Mouse (Mus musculus): ENCODE results near the gene Lrig2. TPM values are rescaled to one million over a fixed set of nuclear protein-coding genes. Genes with fewer than 3 reads are reported as not detected.

Lrig2 gene
- total RNA-seq (2021) = 10 to 100 TPM; 15.9 to 16.6 TPM

DNA sequence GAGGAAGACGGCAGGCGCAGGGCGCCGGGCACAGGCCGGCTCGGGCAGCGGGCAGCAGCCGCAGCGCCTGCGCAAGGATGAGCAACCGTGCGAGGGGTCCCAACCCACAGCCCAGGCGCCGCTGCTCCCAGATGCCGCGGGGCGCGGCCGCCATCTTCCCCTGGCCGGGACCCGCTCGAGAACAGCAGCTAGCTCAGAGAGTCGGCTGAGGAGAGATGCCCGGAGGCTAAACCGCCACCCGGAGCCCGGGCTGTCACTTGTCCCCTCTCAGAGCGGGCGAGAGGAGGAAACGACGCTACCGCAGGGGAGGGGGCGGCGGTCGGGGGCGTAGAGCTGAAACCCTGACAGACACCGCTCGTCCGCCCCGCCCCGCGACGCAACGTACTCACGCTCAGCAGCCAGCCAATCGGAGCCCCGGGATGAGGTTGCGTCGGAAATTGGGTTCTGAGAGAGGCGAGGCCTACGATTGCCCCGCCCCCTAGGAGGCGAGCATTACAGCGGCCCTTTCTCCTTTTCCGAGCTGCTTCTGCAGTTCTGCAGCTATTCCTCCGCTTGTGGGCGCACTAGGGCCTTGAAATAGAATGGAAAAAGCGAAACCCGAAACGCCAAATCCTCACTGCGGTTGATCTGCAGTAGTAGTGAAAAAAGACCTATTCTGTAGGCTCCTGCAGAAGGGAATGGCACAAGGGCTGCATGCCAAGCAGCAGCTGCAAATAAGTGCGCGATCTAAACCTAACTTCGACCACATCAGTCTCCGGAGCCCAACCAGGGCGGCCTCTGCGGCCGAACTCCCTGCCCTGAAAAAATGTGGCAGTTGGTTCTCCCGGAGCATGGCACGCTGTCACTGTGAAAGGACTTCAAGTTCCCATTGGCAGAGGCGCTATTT is at the start of gene Lrig2:
Lrig2 (minus strand) TSS at position 381 of the 886 bp plus-strand sequence.
- peak; percentile 99 for DNase-seq

DNA sequence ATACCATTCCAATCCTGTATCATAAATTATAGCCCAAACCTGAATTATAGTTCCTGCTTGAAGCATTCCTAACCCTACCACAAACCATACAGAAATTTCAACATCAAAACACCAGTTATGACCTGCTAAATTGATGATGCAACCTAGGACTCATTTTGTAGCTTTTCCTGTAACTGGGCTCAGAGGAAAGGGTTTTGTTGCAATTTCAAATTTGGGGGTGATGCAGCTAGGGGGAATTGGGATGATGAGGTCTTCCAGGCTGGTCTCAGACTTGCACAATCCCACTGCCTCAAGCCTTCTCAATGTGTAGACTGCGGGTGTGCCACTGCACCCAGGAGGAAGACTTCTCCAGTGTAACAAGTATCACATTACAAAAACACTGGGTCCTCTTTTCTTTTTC is 44.9 kb upstream of the Lrig2 start:
- no peak for DNase-seq

DNA sequence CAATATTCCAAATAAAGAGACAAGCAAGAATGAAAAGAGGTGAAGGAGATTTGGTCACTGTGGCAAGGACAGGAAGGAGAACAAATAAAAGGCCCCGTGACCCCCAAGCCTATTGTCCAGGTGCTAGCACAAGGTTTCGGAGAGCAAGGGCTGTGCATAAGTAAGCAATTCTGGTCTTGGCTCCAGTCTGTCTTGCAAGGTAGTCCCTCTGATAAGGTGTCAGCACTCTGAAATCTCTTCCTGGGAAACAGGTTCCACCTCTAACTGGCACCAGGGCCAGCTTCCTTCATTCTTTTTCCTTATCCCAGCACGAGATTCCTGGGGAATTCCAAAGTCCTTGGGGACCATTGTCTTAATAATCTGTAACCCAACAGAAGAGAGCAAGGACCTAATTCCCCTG is 38.9 kb upstream of the Lrig2 start:
- DNase-seq = no peak

DNA sequence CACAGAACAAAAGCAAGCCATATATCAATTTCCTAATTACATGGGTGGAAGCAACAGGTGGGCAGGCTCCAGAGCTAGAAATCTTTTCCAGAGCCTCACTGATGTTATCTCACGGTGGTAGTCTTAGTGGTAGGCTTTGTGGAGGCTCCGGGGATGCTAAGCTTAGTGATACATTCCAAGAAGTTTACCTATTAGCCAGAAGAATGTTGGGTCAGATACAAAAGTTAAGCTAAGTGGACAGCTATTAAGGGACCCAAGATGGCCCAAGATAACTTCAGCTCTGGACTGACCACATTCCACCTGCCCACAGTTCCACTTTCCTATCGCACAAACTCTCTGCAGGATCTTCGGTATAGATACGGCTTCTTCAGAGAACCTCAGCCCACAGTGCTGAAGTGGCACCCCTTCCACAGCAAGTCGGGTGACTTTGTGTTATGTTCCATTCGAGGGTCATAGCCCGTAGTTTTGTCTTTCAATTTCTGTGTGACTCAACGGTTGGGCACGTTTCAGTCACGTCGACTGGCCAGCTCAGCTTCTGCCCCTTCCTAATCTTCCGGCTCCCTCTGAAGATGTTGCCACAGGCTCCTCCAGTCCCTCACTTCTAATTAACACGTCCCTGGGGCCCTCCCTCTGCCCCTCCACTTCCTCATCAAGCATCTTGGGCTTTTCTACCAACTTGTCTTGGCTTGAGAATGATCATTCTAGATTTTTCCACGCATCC is 36.8 kb upstream of the Lrig2 start:
- DNase-seq = no peak

DNA sequence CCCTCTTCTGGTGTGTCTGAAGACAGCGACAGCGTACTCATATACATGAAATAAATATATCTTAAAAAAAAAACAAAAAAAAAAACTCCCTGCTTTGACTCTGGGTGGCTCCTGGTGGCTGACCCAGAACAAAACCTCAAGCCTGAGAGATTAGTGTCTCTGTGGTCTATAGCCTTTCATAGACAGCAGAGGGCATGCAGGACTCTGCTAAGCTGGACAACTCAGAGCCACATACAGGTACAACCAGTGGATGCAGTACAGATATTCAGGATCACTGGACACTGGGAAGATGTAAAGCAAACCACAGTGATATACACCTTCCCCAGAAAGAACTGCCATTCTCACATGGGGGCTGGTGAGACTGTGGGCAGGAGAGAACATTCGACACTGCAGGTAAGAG is 32.1 kb upstream of the Lrig2 start:
- DNase-seq = no peak

DNA sequence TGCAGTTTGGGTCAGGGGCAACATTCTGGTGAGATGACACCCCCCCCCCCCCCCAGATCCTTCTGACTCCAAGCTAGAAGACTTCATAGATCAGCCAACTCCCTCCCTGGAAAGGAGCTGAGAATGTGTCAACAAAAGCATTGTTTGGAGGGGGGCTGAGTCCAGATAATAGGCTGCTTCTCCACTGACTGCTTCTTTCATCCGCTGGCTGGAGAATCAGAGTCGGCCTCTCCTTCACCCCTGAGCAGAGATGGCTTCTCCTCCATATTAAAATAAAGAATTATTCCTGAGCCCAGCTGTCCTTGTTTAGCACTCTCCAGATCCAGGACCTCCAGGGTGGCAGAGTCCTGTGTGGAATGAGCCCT is 30.3 kb upstream of the Lrig2 start:
- DNase-seq = no peak

DNA sequence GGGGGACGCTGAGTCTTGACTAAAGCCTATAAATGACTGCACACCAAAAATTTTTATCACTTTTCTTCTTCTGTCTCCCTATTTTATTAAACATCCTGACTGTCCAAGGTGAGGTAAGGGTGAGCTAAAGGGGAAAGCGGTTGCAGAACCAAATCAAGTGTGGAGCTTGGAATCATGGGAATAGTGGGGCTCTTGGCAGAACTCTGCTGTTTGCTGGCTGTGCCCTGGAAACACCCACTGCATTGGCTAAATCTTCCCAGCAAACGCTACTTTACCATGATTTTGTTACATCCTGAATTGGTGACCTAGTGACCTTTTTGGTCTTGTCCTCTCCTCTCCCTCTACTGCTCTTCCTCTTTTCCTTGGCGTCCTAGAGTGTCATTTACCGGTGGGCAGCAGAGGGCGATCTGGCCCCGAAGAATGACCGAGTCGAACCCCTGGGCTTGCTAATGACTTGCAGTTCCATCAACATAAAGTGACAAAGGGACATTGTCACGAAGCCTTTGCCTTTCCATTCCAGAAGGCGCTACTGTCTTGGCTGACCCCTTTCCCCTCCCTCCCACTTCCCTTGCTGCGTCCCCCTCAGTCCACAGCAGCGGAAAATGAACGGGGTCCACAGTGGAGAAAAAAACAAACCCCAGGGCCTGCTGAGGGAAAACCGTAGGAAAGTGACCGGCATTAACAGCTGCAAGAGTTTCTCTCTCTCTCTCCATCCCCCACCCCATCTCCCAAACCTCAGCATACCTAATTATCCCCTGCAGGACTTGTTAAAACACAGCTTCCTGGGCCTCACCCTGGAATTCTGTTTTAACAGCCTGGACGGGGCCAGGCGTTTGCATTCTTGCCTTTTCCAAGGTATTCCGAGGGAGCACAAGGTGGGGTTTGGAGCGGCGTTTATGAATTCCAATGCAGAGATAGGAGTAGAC is 29.7 kb upstream of the Lrig2 start:
- DNase-seq = peak; percentile 84

DNA sequence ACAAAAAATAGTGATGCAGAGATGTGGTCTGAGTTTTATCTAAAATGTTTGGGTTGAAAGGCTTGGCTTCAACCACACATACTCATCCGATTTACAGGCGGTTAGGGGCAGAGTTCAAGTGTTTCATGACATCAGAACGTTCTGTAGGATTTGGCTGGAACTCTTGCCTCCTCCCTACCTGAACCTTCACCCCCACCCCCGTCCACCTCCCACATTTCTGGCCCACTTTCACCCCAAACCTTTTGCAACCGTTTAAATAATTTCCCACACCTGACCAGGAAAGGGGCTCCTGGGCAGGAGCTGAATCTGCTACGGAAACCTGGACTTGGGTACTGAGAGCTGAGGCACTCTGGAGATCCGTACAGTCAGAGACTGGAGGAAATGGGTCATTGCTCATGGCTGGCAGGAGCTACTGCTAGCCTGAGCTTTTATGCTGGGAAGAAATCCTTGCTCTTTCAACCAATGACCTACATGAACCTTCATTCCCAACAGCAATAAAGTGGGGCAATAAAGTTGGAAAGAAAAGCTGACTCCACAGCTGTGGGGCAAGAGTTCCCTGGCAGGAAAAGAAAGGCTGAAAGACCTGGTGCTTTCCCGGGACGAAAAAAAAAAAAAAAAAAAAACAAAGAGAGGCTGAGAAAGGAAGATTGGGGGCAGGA is 28.9 kb upstream of the Lrig2 start:
- DNase-seq = no peak

DNA sequence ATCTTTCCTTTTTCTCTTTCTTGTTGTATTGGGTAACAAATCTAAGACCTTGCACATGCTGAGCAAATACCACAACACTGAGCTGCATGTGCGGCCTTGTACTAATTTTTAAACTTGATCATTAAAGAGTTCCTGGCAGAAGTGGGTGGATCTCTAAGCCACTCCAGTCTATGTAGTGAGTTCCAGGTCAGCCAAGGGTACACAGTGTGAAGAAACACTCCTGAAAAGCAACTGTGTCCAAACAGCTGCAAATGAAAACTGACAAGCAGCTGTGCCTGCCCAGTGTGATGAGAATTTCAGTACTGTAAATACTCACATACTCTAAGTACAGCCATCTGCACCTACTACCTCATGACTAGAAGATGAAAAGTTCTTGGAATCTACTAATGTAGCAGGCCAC is 21.5 kb upstream of the Lrig2 start:
- no peak for DNase-seq

DNA sequence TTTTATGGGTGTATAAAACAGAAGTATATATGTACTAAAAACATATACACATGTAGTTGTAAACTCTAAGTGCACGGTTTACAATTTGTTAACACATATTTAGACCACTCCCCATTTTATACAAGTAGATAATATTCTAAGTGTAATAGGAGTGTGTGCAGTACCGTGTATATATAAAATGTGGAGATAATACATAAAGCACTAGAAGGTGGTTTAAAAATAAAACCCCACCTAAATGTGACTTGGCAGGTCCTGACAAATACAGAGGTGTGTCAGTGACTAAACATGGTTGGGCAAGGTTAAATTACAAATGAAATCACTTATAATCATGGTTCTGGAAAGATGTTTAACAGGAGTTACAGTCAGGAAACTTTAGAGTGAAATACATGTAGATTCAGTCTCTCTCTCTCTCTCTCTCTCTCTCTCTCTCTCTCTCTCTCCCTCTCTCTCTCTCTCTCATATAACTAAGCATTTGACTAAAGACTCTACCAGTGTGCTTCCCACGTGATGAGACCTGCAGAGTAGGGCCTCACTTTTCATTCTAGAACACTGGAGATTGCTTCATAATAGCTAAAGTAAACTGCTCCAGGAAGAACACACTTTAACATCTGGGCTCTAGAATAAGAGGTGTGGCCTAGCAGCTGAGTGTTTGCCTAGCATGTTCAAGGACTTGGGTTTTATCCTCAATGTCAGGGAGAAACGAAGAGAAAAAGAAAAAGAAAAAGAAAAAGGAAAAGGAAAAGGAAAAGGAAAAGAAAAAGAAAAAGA is 14.6 kb upstream of the Lrig2 start:
- DNase-seq = no peak

DNA sequence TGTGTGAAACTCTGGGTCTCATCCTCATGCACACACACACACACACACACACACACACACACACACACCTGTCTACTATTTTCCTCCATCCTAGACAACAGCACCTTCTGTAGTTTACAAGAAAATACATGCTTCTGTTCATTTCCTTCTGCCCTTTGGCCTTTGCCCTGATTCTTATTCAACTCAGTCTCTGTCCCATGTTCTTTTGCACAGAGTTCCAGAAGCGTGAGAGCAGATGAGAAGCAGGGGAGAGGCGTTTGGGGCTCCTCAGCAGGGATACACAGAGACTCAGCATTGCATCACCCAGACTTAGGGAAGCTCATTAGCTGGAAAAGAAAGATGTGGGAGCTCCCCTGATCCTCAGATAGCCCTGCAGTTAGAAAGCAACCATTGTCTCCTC is 13.8 kb upstream of the Lrig2 start:
- DNase-seq = no peak

DNA sequence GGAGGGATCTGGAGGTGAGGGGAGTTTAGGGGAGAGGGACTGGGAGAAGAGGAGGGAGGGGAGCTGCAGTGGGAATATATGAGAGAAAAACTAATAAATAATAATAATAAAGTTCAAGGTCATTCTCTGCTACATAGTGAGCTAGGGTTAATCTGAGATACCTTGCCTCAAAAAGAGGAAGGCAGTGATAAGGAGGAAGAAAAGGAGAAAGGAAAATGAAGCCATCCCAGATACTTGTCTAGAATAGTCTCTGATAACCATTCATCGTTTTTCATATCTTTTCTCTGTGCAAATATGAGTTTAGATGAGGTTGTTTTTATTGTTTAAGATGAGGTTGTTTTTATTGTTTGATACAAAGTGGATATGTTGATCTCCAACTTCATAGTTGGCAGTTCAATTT is 13.3 kb upstream of the Lrig2 start:
- DNase-seq = no peak

DNA sequence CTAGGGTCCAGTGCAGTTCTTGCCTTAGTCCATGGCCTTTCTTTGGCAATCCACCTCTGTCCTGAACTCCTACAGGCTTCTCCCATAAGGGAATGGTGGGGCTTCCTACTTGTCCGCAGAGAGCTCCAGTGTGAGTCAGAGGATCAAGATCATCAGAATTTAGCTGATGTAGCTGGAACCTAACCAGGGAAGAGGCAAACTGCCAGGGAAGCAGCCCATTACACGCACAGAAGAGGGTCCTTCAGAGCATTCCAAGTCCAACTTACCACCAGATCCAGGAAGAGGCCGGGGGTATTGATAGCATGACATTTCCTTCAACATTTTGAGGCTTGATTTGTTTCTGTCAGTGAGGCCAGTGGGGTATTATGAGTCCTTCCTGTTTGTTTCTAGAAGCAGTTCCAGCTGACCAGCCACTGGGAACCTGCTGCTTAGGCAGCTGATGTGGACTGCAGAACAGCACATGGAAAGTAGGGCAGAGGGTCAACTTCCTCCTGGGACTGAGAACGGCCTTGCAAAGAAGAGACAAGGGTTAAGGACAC is 11.7 kb upstream of the Lrig2 start:
- DNase-seq = no peak

DNA sequence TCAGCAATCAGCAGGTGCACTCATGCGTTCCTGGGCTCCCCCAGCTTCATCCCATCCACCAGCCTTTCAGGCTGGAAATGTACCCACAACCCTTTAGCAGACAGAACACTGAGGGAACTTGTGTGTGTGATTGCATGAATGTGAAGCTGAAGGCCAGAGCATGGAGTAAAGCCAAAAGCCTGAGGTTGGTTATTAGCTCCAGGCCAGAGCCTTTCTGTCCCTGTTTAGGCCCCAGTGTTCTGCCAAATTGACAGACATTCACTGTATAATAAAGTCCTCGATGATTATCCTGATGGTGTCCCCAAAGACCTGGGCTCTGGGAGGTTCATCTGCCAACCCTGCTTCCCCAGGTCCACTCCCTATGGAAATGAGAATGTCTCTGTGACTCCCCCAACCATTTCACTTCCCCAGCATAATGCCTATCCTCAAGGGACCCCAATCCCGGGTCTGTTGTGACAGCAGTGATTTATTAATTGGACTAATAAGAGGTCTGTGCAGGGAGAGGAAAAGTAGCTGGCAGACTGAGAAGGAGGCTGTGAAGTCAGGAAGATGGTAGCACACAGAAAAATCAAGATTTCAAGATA is 9.7 kb upstream of the Lrig2 start:
- DNase-seq = no peak

DNA sequence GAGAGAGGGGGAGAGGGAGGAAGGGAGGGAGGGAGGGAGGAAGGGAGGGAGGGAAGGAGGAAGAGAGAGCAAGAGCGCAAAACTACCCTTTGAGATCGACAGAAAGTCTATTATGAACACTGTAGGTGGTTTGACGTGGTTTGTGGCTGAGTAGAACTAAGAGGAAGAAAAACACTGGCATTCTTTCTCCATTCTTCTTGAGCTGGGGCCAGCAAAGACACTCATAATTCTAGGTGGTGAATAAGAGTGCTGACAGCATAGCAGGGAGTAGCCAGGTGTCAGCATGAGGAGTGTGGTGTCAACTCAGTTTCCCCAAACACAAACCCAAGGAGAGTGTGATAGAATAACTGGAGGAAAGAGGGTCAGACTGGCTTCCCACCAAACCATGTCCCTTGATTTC is 8.8 kb upstream of the Lrig2 start:
- no peak for DNase-seq

DNA sequence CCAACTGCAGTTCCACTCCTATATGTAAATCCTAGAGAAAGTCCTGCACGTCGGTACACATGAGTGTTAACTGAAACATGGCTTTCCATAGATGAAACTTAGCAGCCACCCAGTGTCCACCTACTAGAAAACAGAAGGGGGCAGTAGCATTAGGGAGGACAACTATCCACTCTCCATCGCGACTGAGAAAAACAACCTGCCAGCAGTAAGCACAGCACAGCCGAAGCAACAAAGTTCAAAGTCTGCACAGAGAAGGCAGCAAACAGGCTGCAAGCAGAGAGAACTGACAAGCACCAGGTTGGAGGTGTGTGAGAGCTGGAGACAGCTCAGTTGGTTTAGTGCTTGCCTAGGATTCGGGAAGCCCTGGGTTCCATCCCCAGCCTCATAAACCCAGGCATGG is 7.2 kb upstream of the Lrig2 start:
- no peak for DNase-seq

DNA sequence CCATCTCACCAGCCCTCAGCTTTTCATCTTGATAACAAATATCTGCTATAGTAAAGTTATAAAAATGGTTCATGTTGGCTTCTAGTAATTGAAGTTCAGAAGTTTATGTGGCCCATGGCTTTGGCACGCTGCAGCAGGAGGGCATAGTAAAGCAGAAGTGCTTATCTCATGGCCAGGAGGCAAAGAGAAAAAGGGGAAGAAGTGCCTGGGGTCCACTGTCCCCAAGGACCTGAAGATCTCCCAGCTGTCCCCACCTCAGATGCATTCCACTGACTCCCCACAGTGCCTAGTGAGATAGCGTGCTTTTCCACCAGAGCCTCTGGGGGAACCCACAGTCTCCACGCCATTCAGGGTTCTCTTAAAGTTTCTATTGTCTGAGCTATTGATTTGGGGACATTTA is 6.7 kb upstream of the Lrig2 start:
- DNase-seq = no peak

DNA sequence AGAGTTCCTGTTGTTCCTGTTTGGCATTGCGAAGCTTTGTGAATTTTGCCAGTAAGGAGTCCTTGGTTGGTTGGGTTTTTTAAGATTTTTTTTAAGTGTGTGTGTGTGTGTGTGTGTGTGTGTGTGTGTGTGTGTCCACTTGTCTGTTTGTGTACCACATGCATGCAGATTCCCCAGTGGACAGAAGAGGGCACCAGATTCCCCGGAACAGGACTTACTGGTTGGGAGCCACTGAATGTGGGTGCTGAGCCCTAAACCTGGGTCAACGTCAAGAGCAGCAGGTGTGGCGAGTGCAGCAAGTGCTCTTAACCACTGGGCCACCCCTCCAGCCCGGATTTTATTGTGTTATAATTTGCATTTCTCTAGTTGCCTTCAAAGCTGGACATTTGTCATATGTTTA is 5.4 kb upstream of the Lrig2 start:
- DNase-seq = peak; percentile 16

DNA sequence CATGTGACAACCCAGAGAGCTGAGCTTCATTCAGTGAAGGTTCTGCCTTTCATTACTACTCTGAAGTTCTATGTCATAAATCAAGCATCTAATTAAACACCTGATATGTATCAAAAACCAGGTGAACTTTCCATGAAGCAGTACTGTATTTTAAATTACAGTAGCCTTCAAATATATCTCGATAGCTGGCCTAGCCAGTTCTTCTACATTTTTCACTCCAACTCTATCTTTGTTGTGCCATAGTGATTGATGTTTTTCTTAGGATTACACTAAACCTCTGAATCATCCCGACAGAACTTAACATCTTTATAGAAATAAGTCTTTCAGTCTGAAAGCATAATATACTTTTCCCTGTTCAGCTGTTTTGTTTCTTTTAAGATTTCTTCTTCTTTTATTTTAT is 2.8 kb upstream of the Lrig2 start:
- no peak for DNase-seq

DNA sequence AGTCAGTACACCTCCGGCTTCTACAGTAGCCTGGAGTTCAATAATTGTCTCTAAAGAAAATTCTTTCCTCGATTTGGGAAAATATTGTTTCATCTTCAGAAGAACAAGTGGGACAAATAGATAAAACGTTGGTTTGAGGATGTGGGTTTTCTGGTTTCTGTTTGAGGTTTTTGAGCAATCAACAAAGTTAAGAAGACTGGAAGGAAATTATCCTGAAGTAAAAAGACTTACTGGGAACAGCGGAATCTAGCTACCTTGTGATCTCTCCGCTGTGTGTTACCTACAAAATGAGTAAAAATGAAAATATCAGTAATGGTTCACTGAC is 668 bp upstream of the Lrig2 start:
- DNase-seq = no peak

DNA sequence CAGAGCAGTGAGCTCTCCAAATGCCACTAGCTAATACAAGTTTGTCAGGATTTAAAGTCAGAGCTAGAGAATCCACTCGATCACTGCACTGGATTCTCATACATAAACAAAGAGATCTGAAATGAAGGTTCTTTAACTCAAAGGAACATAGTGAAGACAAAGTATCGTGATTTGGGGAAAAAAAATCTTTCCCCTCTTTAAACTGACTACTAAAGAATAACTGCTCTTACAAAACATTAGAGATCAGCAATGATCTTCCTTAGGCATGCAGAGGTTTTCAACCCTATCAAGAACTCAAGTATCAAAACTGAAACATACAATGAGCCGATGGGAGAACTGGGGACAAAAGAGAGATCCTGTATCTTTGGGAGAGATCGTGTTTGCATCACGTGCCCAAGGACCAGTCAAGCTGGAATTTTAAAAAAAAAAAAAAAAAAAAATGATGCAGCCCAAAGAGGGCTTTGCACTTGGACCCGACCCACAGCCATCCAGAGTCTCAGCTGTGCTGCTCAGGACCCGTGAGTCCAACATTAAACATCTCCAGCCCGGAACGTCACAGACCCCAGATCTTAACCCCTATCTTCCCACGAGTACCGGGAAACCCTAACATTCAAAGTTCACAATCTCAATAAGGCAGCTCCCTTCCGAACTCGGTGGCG is 818 bp downstream of the Lrig2 start:
- DNase-seq = no peak

Data from heart, postnatal 4 days (tissue).